Mouse (Mus musculus): ENCODE data around the gene Mrpl2.

Mrpl2 gene

DNA sequence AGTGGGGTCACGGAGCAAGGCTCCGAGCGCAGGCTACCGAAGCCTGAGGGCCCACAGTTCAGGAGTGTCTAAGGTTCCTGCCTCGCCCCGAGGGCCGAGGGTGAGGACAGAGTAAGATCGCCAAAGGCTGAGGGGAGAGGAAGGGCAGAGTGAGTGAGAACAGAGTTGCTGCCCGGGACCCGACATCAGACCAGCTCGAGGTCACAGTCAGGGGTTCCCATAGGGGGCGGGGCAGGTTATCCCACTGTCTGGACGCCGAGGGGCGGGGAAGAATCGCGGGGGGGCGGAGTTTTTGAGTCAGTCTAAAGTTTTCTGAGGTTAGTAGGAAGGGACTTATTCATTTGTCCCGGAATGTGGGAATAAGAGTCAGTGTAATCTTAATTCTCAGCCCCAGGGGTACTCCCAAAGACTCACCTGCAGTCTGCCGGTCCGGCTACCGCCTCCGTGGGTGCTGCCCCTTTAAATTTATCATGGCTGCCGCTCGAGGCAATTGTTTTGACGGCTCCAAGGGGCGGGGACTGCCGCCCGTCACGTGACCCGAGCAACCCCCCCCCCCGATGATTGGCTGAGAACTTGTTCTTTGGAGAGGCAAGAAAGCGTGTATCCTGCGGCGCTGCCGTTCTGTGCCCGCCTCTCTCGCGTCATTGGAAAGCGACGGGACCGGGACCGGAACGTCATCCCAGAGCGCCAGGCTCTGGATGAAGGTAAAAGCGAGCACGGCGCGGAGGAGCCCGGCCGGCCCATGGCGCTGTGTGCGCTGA, at the start of gene Mrpl2, which contains the start of gene Klc4:
TSS of gene Mrpl2 (plus strand) at position 669 of the 761 bp plus-strand sequence.
TSS of gene Klc4 (minus strand) at position 462 of the 761 bp plus-strand sequence.
- DNase-seq = peak; percentile 99

DNA sequence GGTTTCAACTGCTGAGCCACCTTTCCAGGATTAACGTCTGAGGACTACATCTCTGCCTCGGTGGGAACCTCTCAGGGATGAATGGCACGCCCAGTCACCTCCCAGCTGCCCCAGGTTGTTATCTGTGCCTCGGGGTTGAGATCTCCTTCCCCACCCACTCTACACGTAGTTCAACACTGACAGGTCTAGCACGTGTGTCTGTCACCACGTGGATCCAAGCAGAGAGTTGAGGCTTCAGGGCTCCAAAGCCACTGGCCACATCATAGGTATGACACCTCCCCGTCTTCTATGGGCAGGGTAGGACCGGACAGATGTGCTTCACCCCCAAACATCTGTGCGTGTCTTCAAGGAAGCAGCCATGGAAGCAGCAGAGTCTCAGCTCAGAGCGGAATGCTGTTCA, 48.1 kb upstream of the Mrpl2 start:
- no peak for DNase-seq

DNA sequence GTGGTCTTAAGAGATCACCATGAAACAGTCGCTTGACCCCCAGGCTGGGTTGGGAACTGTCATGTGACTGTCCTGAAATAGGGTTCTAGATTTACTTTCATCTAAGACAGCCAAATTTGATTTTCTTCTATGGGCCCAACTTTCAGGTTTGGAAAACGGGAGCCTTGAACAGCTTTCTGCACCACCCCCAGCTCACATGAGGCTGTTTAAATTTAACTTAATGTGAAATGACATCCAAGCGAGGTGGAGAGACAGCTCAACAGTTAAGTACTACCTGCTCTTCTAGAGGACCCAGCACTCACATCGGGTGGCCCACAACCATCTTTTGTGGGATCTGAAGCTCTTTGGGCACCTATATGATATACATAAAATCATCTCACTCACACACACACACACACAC, 47.1 kb upstream of the Mrpl2 start:
- no peak for DNase-seq

DNA sequence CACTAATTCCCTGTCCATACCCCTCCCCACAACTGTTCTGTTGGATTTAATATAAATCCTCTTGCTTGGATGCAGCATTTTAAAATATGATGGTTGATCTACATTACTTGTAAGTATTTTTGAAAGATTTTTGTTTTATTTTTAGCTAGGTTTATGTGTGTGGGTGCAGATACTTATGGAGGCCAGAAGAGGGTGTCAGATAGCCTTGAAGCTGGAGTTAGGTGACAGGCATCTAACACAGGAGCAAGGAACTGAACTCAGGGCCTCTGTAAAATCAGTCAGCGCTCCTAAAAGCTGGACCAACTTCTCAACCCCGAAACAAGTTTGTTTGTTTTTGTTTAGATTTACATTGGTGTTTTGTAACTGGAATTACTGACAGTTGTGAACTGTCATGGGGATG, 45.5 kb upstream of the Mrpl2 start:
- no peak for DNase-seq

- DNase-seq = no peak
Observed at GRCm38 (mm10) chr17:46602212-46602611, 43.8 kb upstream of the Mrpl2 start.

GRCm38 (mm10) chr17:46603229-46603628, 42.8 kb upstream of the Mrpl2 start:
- DNase-seq = no peak

DNA sequence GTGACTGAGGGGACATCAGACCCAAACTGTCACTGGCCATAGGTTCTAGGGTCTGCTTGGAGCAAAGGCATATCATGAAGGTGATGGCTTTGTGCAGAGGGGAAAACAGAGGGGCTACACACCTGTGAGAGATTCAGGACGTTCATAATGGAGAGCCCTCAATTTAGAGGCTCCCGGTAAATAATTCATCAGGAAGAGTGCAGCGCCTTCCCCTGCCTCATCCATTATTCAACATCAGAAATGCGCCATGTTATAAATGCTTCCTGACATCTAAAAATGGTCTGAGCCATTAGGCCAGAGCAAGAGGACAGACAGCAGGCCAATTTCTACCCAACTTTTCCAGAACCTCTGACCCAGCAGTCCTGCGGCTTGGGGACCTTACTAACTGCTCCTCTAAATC, 40.9 kb upstream of the Mrpl2 start:
- no peak for DNase-seq

GRCm38 (mm10) chr17:46605987-46606386, 40.0 kb upstream of the Mrpl2 start:
- DNase-seq = no peak

DNA sequence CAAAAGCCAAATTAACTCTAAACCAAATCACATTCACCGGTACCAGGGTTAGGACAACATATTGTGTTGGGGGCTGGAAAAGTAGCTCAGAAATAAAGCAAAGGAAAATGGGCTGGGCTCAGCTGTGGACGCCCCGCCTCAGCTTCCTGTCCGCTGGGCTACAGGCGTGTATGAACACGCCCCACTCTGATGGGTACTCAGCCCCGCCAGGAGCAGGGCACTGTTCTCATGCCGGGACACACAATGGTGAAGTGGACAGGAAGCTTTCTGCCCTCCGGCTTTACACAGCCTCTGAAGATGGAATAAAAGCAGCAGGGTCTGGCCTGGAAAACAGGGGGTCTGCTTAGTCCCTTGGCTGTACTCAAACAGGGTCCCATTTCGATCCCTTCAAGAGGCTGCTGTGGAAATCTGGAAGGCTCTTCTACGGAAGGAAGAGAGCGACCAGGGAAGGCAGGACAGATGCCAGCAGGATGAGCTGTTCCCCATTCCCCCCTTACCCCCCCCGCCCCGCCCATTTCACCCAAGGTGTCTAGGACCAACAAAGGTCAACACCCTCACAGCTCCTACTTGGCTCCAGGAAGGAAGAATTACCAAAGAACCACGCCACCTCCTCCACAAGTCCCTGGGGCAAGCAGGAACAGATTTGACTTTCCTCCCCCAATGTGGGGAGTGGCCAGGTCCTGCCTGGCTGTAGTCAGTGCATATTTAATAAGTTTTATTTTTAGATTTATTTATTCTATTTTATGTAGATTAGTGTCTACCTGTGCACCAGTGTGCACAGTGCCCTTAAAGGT, 36.1 kb upstream of the Mrpl2 start:
- no peak for DNase-seq

DNA sequence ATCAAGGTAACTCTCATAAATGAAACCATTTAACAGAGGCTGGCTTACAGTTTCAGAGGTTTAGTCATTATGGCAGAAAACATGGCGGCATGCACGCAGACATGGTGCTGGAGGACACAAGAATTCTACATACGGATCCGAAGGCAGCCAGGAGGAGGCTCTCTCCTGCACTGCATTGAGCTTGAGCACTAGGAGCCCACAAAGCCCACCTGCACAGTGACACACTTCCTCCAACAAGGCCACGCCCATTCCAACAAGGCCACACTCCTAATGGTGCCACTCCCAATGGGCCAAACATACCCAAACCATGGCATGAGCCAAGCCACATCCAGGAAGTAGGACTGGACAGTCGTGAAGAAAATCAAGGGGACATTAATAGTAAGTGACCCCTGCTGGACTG, 34.7 kb upstream of the Mrpl2 start:
- no peak for DNase-seq

GRCm38 (mm10) chr17:46612189-46612588, 33.8 kb upstream of the Mrpl2 start:
- no peak for DNase-seq

- no peak for DNase-seq
Observed at GRCm38 (mm10) chr17:46612820-46613219, 33.2 kb upstream of the Mrpl2 start.

- no peak for DNase-seq
Observed at GRCm38 (mm10) chr17:46613229-46613628, 32.8 kb upstream of the Mrpl2 start.

- no peak for DNase-seq
Observed at GRCm38 (mm10) chr17:46617799-46618198, 28.2 kb upstream of the Mrpl2 start.

DNA sequence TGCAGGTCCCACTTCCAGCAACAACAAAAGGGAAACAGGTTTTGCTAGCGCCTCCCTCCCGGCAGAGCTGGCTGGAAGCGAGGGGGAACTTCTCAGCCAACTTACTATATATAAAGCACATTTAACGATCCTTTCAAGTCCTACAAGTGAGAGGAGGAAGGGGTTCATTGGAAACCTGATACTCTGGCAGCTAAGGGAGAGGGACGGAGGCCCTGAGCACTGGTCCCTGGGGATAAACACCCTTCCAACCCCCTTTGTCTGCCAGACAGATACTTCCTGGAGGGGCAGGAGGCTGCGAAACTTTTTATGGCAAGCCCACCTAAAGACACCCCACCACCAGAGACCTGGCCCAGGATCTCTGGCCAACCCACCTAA, 27.6 kb upstream of the Mrpl2 start:
- DNase-seq = no peak

GRCm38 (mm10) chr17:46618769-46619682, 27.0 kb upstream of the Mrpl2 start:
- no peak for DNase-seq

GRCm38 (mm10) chr17:46619683-46620357, 26.2 kb upstream of the Mrpl2 start:
- DNase-seq = no peak

GRCm38 (mm10) chr17:46621324-46621723, 24.7 kb upstream of the Mrpl2 start:
- peak; percentile 56 for DNase-seq

- DNase-seq = no peak
Observed at GRCm38 (mm10) chr17:46622269-46622668, 23.8 kb upstream of the Mrpl2 start.

- no peak for DNase-seq
Observed at GRCm38 (mm10) chr17:46623819-46624557, 22.0 kb upstream of the Mrpl2 start.

GRCm38 (mm10) chr17:46624598-46624997, 21.4 kb upstream of the Mrpl2 start:
- no peak for DNase-seq

DNA sequence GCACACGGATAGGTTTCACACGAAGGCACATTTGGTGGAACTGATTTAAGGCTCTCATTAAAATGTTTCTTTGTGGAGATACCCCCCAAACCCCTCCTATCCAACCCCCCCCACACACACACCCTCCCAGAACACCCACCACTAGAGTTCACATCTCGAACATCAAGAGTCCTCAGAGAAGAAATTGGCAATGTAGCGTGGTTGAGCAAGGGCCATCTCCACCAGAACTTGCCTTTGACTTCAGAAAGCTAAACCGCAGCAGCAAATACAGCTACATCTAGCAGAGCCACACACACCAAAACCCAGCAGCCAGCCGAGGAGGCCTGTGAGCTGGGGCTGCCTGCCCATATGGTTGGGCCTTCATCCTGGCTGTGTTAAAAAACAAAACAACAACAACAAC, 18.6 kb upstream of the Mrpl2 start:
- no peak for DNase-seq

Measured in cerebellum, adult 9-10 months (tissue).